Mouse (Mus musculus) limb, embryonic 13.5 days (tissue): ENCODE measurements at regions not wholly inside any gene's neighbourhood (a gene's known extent, or its start where the extent isn't known, plus 50 kb on each side); places are given as distances from the start of the nearest gene placed in this dataset.
A peak's percentile ranks its signal among the peaks of the same experiment; 100 is the strongest.

Experiments
- ATAC-seq: fragments of 200-750 bp; cut with Nextera tagmentation; 2 replicates; pipeline ENCODE4 v1.8.0; 2017; ENCODE audit warnings: low read depth, moderate number of reproducible peaks, moderate TSS enrichment; ENCODE audit not compliant: low FRiP score
- H3K27ac ChIP-seq: fragments of 300-500 bp; sonication (generic); 2 replicates; pipeline ENCODE4 v1.5.1; 2015; ENCODE audit warnings: inconsistent platforms, mild to moderate bottlenecking, moderate library complexity
- H3K27me3 ChIP-seq: fragments of 300-500 bp; sonication (generic); 2 replicates; pipeline ENCODE4 v1.6.1; 2015; ENCODE audit warnings: mild to moderate bottlenecking, inconsistent platforms
- H3K36me3 ChIP-seq: fragments of 300-500 bp; sonication (generic); 2 replicates; pipeline ENCODE4 v1.6.1; 2015; ENCODE audit warnings: inconsistent platforms, mild to moderate bottlenecking, moderate library complexity
- H3K4me1 ChIP-seq: fragments of 300-500 bp; sonication (generic); 2 replicates; pipeline ENCODE4 v1.6.1; 2015; ENCODE audit warnings: inconsistent platforms
- H3K4me2 ChIP-seq: fragments of 300-500 bp; sonication (generic); replicated peaks from 2 replicates; pipeline ENCODE4 v1.6.1; 2015; ENCODE audit warnings: inconsistent platforms, mild to moderate bottlenecking, moderate library complexity
- H3K4me3 ChIP-seq: fragments of 300-500 bp; sonication (generic); 2 replicates; pipeline ENCODE4 v1.5.1; 2015; ENCODE audit warnings: moderate library complexity, mild to moderate bottlenecking, inconsistent platforms
- H3K9ac ChIP-seq: fragments of 300-500 bp; sonication (generic); 2 replicates; pipeline ENCODE4 v1.6.1; 2015; ENCODE audit warnings: mild to moderate bottlenecking, inconsistent platforms
- H3K9me3 ChIP-seq: fragments of 300-500 bp; sonication (generic); 2 replicates; pipeline ENCODE4 v1.6.1; 2016; ENCODE audit warnings: inconsistent platforms
- WGBS: fragments of 180-500 bp; shearing (Covaris S2); methylation state at CpG from one replicate; pipeline ENCODE4 v1.1.7; 2015; 5-methylcytosine and 5-hydroxymethylcytosine counted together

DNA sequence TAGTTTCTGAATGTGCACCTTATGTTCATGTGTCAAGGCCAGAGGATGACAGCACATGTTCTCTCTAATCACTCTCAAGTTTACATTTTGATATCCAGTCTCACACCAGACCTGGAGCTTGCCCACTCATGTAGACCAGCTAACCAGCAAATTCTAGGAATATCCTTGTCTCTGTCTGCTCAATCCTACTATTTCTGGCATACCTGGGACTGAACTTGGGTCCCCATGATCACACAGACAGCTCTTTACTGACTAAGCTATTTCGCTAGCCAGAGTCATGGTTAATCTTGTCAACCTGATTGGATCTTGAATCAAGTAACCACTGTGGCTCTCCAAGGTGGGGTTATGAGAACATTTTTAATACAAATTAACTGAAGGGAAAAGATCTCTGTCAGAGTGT, 625.9 kb upstream of the Klf6 start:
- Histone ChIP-seq H3K4me3 (no peak overlapping the region), H3K4me2 (no peak overlapping the region), H3K9ac (no peak overlapping the region), H3K27ac (no peak overlapping the region), H3K9me3 (no peaks in the 10 kb centered on the region), H3K27me3 (no peaks in the 10 kb centered on the region), H3K36me3 (no peaks in the 10 kb centered on the region), H3K4me1 (peaks cover 4% of the 10 kb centered on the region; the same call in 1 of the 2 replicates)
- ATAC-seq: no peak
- 98% methylated on average over 1 of the region's 1 CpGs for WGBS

DNA sequence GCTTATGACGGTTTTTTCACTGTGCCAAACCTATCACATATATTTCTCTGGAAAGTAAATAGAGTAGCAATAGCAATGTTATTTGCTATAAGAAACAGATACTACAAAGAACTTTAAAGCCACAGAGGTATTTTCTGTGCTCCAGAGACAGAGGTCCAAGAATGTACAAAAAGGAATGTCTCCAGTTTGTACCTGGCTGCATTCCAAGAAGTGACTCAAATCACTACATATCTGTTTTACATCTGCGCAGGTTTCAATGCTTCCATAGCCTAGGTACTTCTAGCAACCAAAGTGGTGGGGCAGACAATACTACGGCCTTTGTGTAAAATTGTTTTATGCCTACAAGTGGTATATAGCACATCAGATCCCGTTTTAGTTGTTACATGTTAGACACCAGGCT, 620.7 kb upstream of the Klf6 start:
- no peaks in the 10 kb centered on the region for H3K36me3 ChIP-seq
- ATAC-seq: peak; percentile 48; the same call in 1 of the 2 replicates
- no peaks in the 10 kb centered on the region for H3K27me3 ChIP-seq
- peaks cover 12% of the 10 kb centered on the region; the same call in 1 of the 2 replicates for H3K4me1 ChIP-seq
- no peak overlapping the region for H3K4me2 ChIP-seq
- 54% methylated on average over 4 of the region's 4 CpGs for WGBS
- no peaks in the 10 kb centered on the region for H3K9me3 ChIP-seq
- H3K4me3 ChIP-seq: no peak overlapping the region
- H3K27ac ChIP-seq: no peak overlapping the region
- no peak overlapping the region for H3K9ac ChIP-seq

DNA sequence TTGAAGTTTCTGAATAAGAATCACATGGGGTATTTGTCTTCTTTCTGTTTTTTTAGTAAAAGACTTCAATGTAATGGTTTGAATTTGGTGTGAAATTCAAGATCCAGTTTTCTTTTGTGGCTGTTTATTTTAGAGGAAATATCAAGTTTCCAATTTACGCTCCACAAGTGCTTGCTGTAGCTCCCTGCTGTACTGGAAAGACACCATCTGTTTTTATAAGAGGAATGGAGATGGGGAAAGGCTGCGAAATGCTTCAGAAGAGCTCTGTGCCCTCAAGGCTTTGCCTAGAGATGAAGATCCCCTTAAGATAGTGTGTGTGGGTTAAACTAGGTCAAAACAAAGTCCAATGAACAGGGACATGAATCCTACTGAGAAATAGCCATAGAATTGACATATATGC, 618.5 kb upstream of the Klf6 start:
- Histone ChIP-seq H3K4me3 (no peak overlapping the region), H3K36me3 (no peaks in the 10 kb centered on the region), H3K9me3 (no peaks in the 10 kb centered on the region), H3K27me3 (no peaks in the 10 kb centered on the region), H3K4me2 (no peak overlapping the region), H3K9ac (no peak overlapping the region), H3K4me1 (peaks cover 12% of the 10 kb centered on the region; the same call in 1 of the 2 replicates), H3K27ac (no peak overlapping the region)
- 30% methylated on average over 2 of the region's 2 CpGs for WGBS
- no peak for ATAC-seq

DNA sequence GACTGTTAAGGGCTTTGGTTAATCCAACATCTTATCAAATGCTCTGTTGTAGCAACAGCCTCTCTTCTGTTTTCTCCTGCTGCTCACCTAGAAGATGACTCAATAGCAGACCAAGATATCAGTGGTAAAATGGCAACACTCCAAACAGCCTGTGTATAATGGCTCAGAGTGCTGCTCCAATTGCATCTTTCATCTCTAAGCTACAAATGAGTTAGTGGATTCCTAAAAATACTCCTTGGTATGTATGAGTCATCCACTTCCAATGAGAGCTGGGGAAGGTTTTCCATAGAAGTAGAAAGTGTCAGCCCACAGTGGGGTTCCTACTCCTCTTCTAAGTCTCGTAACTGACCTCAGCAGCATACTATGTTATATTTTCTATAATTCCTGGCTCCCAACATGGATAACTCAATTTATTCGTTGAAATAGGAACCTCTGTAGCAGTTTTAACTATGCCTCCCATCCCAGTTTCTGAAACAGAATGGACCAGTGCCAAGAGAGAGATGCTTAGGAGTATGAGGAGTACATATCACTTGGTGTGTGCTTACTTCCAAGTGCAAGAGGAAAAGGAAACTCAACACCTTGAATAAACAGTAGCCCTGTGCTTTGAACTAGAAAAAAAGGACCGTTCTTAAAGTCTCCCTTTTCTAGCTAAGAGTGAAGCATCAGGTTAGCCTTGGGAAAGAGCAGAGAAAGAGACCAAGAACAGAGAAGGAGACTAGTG, 612.5 kb upstream of the Klf6 start:
- H3K27ac ChIP-seq: no peak overlapping the region
- no peaks in the 10 kb centered on the region for H3K4me1 ChIP-seq
- H3K4me3 ChIP-seq: no peak overlapping the region
- H3K36me3 ChIP-seq: no peaks in the 10 kb centered on the region
- no peak overlapping the region for H3K9ac ChIP-seq
- no peaks in the 10 kb centered on the region for H3K9me3 ChIP-seq
- no peak overlapping the region for H3K4me2 ChIP-seq
- ATAC-seq: peak; percentile 59
- no peaks in the 10 kb centered on the region for H3K27me3 ChIP-seq
- WGBS: 43% methylated on average over 3 of the region's 3 CpGs

- Histone ChIP-seq H3K4me1 (no peaks in the 10 kb centered on the region), H3K9me3 (no peaks in the 10 kb centered on the region), H3K36me3 (no peaks in the 10 kb centered on the region), H3K27ac (no peak overlapping the region), H3K9ac (no peak overlapping the region), H3K27me3 (no peaks in the 10 kb centered on the region), H3K4me2 (no peak overlapping the region), H3K4me3 (no peak overlapping the region)
- 50% methylated on average over 6 of the region's 6 CpGs for WGBS
- no peak for ATAC-seq
Observed at GRCm38 (mm10) chr13:5257891-5258660, 603.2 kb upstream of the Klf6 start.

DNA sequence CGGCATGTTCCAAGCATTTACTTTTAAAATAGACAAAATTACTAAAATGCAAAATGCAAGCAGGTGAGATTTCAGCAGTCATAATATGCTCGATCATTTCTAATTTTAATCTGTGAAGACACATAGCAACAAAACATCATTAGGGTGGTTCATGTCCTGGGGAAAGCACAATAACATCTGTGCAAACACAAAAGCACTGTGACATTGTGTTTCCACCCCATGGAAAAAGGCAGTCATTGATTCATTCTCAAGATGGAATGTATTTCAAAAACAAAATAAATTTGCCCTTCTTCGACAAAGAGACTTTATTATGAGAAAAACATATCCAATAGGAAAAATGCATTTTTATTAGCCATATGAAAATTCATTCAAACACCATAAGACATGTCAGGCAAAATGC, 601.5 kb upstream of the Klf6 start:
- 71% methylated on average over 3 of the region's 3 CpGs for WGBS
- H3K4me2 ChIP-seq: no peak overlapping the region
- H3K4me3 ChIP-seq: no peak overlapping the region
- no peaks in the 10 kb centered on the region for H3K4me1 ChIP-seq
- ATAC-seq: no peak
- H3K27ac ChIP-seq: no peak overlapping the region
- no peaks in the 10 kb centered on the region for H3K36me3 ChIP-seq
- H3K27me3 ChIP-seq: no peaks in the 10 kb centered on the region
- H3K9ac ChIP-seq: no peak overlapping the region
- H3K9me3 ChIP-seq: no peaks in the 10 kb centered on the region

GRCm38 (mm10) chr13:5272506-5273192, 588.6 kb upstream of the Klf6 start:
- H3K36me3 ChIP-seq: no peaks in the 10 kb centered on the region
- H3K9me3 ChIP-seq: no peaks in the 10 kb centered on the region
- 51% methylated on average over 1 of the region's 1 CpGs for WGBS
- no peak overlapping the region for H3K4me2 ChIP-seq
- no peaks in the 10 kb centered on the region for H3K27me3 ChIP-seq
- no peak overlapping the region for H3K4me3 ChIP-seq
- ATAC-seq: no peak
- no peak overlapping the region for H3K27ac ChIP-seq
- H3K4me1 ChIP-seq: no peaks in the 10 kb centered on the region
- H3K9ac ChIP-seq: no peak overlapping the region

DNA sequence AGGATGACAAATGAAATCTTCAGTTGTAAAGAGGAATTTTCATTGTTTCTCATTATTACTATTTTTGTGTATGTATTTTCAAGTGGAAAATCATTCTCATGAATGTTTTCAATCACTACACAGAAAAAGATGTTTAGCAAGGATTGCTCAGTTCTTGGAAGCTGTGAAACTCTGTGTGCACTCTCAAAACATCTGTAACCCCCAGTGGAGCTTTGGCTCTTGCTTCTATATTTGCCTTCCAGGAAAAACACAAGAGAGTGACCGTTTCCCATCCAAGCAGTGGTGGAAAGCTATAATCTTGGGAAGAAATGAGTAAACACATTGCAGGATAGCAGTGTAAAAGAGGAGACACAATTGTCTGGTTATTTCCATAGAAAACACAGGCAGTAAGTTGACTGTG, 584.7 kb upstream of the Klf6 start:
- Histone ChIP-seq H3K27ac (no peak overlapping the region), H3K9me3 (no peaks in the 10 kb centered on the region), H3K9ac (no peak overlapping the region), H3K4me2 (no peak overlapping the region), H3K36me3 (no peaks in the 10 kb centered on the region), H3K27me3 (no peaks in the 10 kb centered on the region), H3K4me1 (no peaks in the 10 kb centered on the region), H3K4me3 (no peak overlapping the region)
- 51% methylated on average over 1 of the region's 1 CpGs for WGBS
- ATAC-seq: no peak

GRCm38 (mm10) chr13:5289753-5290449, 571.4 kb upstream of the Klf6 start:
- H3K27me3 ChIP-seq: no peaks in the 10 kb centered on the region
- 74% methylated on average over 1 of the region's 1 CpGs for WGBS
- H3K27ac ChIP-seq: no peak overlapping the region
- H3K4me2 ChIP-seq: no peak overlapping the region
- ATAC-seq: no peak
- no peak overlapping the region for H3K9ac ChIP-seq
- no peak overlapping the region for H3K4me3 ChIP-seq
- no peaks in the 10 kb centered on the region for H3K4me1 ChIP-seq
- no peaks in the 10 kb centered on the region for H3K9me3 ChIP-seq
- no peaks in the 10 kb centered on the region for H3K36me3 ChIP-seq

- ATAC-seq: no peak
- no peaks in the 10 kb centered on the region for H3K9me3 ChIP-seq
- no peaks in the 10 kb centered on the region for H3K4me1 ChIP-seq
- no peak overlapping the region for H3K27ac ChIP-seq
- no peaks in the 10 kb centered on the region for H3K36me3 ChIP-seq
- H3K4me2 ChIP-seq: no peak overlapping the region
- 32% methylated on average over 1 of the region's 1 CpGs for WGBS
- no peaks in the 10 kb centered on the region for H3K27me3 ChIP-seq
- no peak overlapping the region for H3K4me3 ChIP-seq
- H3K9ac ChIP-seq: no peak overlapping the region
Observed at GRCm38 (mm10) chr13:5302141-5302540, 559.1 kb upstream of the Klf6 start.

DNA sequence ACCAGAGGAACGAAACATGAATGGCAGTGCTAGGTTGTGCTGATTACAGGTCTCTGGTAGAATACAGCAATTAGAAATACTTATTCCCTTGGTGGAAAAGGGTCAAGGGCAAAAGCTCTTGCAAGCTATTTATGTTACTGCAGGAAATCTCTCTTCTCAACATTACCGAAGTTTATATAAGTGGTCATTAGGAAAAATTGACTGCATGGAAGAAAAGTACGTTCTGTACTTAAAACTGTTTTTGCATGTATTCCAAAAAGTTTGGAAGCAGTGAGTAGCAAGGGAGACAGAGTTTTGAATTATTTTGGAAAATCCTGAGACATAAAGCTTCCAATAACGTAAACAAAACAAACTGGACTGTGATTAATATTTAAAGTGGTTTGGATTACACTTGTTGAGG, 554.6 kb upstream of the Klf6 start:
- no peaks in the 10 kb centered on the region for H3K27me3 ChIP-seq
- no peak overlapping the region for H3K27ac ChIP-seq
- WGBS: 68% methylated on average over 4 of the region's 4 CpGs
- no peaks in the 10 kb centered on the region for H3K4me1 ChIP-seq
- no peak overlapping the region for H3K4me3 ChIP-seq
- H3K9ac ChIP-seq: no peak overlapping the region
- H3K9me3 ChIP-seq: no peaks in the 10 kb centered on the region
- no peak overlapping the region for H3K4me2 ChIP-seq
- no peak for ATAC-seq
- no peaks in the 10 kb centered on the region for H3K36me3 ChIP-seq

DNA sequence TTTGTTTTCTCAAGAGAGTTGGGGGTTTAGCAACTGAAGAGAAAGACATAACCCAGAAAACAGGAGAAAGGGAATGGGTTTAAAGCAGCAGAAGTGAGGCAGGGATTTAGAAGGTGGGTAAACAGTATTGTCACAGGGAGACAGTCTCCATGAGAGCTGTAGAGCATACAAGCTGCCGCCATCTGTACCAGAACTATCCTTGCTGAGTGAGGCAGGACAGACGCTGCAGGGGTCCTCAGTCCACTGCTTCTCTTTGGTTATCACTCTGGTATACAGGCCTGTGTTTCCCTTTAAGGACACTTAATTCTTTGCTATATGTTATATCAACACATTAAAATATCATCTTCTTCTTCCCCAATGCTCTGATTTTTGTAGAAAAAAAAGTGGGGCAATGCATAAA, 548.0 kb upstream of the Klf6 start:
- H3K9me3 ChIP-seq: no peaks in the 10 kb centered on the region
- H3K4me2 ChIP-seq: no peak overlapping the region
- H3K27me3 ChIP-seq: no peaks in the 10 kb centered on the region
- H3K4me3 ChIP-seq: no peak overlapping the region
- ATAC-seq: no peak
- no peaks in the 10 kb centered on the region for H3K4me1 ChIP-seq
- no peak overlapping the region for H3K27ac ChIP-seq
- 44% methylated on average over 2 of the region's 2 CpGs for WGBS
- no peaks in the 10 kb centered on the region for H3K36me3 ChIP-seq
- no peak overlapping the region for H3K9ac ChIP-seq
